Mouse (Mus musculus): ENCODE data around the gene 4930518I15Rik.

- TF ChIP-seq GATA1 (IDR thresholded peaks at IDR 0.05; ENCODE audit: borderline replicate concordance, low read length): no peak
- no peak for TF ChIP-seq FLI1 (IDR thresholded peaks at IDR 0.05; ENCODE audit: low read length)
These were observed 11.8 kb upstream of the 4930518I15Rik start for GRCm38 (mm10) chr2:156869554-156869953.
